Mouse (Mus musculus): ENCODE data around the gene Zbtb8a. TPM values are rescaled to one million over a fixed set of nuclear protein-coding genes. Genes with fewer than 3 reads are reported as not detected.
"Not testable (repeated sequence)": the region's sequence is repeated elsewhere in the genome, so short reads cannot be mapped to it uniquely, and the experiment has no call there.

Gene Zbtb8a
- polyA plus RNA-seq (2015; fragmentation: Nextera tagmentation; extraction: Ambion mirVana), result 15.8 and 16.4 TPM in 2 replicates

GRCm38 (mm10) chr4:129377601-129378390 is at the start of gene Zbtb8a:
Gene Zbtb8a, minus strand, starts transcription at chr4:129378116.
- Histone ChIP-seq H3K4me3 (peak within 1 kb of the TSS; percentile 84), H3K9me3 (no peaks in the 10 kb centered on the region), H3K9ac (peak within 1 kb of the TSS; percentile 82), H3K27ac (peak within 1 kb of the TSS; percentile 94), H3K4me2 (peak within 1 kb of the TSS; percentile 70), H3K36me3 (no peaks in the 10 kb centered on the region), H3K27me3 (no peaks in the 10 kb centered on the region), H3K4me1 (peaks cover 17% of the 10 kb centered on the region; the same call in 1 of the 2 replicates)
- ATAC-seq (ENCODE audit: insufficient number of reproducible peaks, low FRiP score, low TSS enrichment, low read depth), result 0 out of 2 replicates have a peak, but pooled peaks have one; percentile 51
- WGBS, result 2% methylated on average over 48 of the region's 65 CpGs

DNA sequence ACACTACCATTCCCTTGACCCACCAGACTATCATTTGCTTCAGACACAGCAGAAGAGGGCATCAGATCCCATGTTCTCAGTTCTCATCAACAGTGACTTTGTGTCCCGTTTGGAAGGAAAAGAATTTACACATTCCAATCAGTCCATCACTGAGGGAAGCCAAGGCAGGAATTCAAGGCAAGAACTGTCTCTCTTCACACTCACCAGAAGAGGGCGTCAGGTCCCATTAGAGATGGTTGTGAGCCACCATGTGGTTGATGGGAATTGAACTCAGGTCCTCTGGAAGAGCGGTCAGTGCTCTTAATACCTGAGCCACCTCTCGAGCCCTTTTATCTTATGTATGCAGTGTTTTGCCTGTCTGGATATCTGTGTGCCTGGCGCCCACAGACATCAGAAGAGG is 40.4 kb upstream of the Zbtb8a start:
- Histone ChIP-seq H3K4me2 (no peak overlapping the region), H3K9me3 (no peaks in the 10 kb centered on the region), H3K27me3 (no peaks in the 10 kb centered on the region), H3K27ac (no peak overlapping the region), H3K36me3 (no peaks in the 10 kb centered on the region), H3K4me1 (no peaks in the 10 kb centered on the region), H3K4me3 (no peak overlapping the region), H3K9ac (no peak overlapping the region)
- 79% methylated on average over 5 of the region's 5 CpGs for WGBS
- no peak for ATAC-seq (ENCODE audit: insufficient number of reproducible peaks, low FRiP score, low TSS enrichment, low read depth)

DNA sequence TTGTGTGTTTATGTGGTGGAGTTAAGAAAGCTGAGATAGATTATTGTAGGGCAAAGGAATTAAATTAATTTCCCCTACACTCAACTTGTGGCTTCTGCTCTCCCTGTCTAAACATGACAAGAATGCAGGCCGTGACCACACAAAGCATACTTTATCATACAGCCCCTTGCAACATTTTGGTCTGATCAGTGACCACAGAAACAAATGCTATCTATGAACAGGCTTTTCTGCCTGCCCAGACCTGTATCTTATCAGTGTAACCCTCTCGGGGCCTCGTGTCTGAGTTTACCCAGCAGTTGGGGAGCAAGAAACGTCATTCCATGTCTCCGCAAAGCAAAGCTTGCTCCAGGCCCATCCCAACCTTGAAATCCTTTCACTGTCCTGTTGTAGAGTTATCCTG is 38.6 kb upstream of the Zbtb8a start:
- Histone ChIP-seq H3K27ac (no peak overlapping the region), H3K4me3 (no peak overlapping the region), H3K4me2 (no peak overlapping the region), H3K4me1 (no peaks in the 10 kb centered on the region), H3K9me3 (no peaks in the 10 kb centered on the region), H3K36me3 (no peaks in the 10 kb centered on the region), H3K27me3 (no peaks in the 10 kb centered on the region), H3K9ac (no peak overlapping the region)
- 67% methylated on average over 5 of the region's 5 CpGs for WGBS
- no peak for ATAC-seq (ENCODE audit: insufficient number of reproducible peaks, low FRiP score, low TSS enrichment, low read depth)

- Histone ChIP-seq H3K9me3 (no peaks in the 10 kb centered on the region), H3K4me1 (no peaks in the 10 kb centered on the region), H3K4me2 (no peak overlapping the region), H3K9ac (no peak overlapping the region), H3K4me3 (no peak overlapping the region), H3K27ac (no peak overlapping the region), H3K27me3 (no peaks in the 10 kb centered on the region), H3K36me3 (no peaks in the 10 kb centered on the region)
- WGBS, result 93% methylated on average over 5 of the region's 5 CpGs
- no peak for ATAC-seq (ENCODE audit: insufficient number of reproducible peaks, low FRiP score, low TSS enrichment, low read depth)
These were observed 38.0 kb upstream of the Zbtb8a start for GRCm38 (mm10) chr4:129415892-129416291.

DNA sequence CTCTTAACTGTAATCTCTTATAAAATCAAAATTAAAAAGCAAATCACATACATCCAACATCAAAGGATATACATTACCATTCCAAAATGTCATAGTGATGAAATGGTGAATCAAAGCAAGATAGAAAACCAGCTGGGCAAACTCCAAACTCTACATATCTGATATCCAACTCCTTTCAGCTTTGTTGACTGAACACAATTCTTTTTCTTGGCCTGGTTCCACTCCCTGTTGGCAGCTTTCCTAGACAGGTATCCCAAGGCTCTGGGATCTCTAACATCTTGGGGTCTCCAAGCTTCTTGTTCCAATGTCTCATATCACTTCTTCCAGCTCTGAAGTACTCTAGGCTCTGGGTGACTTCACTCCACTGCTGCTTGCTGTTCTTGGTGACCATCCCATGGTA is 33.1 kb upstream of the Zbtb8a start:
- H3K4me3 ChIP-seq, result no peak overlapping the region
- no peak for ATAC-seq (ENCODE audit: insufficient number of reproducible peaks, low FRiP score, low TSS enrichment, low read depth)

GRCm38 (mm10) chr4:129410532-129410931 is 32.6 kb upstream of the Zbtb8a start:
- WGBS, result 81% methylated on average over 3 of the region's 3 CpGs
- not testable (repeated sequence) for ATAC-seq (ENCODE audit: insufficient number of reproducible peaks, low FRiP score, low TSS enrichment, low read depth)

More for the DNA sequence above, 33.1 kb upstream of the Zbtb8a start:
- Histone ChIP-seq H3K9me3 (no peaks in the 10 kb centered on the region), H3K4me2 (no peak overlapping the region), H3K9ac (no peak overlapping the region), H3K36me3 (no peaks in the 10 kb centered on the region), H3K4me1 (peaks cover 8% of the 10 kb centered on the region; the same call in 1 of the 2 replicates), H3K27me3 (0 out of 2 replicates have a peak, but pooled peaks cover 2% of the 10 kb centered on the region), H3K27ac (no peak overlapping the region)

DNA sequence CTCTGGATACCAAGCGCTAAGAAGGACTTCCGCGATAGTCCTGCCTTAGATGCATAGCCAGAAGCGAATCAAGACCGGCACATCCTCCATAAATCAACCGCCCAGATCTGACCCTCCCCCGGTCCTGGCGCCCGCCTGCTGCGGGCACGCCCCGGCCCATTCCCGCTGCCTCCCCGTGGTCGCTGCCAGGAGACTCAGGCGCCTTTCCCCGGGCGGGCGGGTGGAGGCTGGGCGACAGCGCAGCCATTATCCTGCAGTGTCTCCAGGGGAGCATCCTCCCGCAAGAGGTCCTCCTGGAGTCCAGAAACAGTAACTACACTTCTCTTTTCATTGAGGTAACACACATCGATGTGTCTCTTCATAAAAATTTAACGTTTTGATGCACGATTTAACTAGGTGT is 28.5 kb upstream of the Zbtb8a start:
- no peaks in the 10 kb centered on the region for H3K9me3 ChIP-seq
- H3K4me1 ChIP-seq, result peaks cover 8% of the 10 kb centered on the region; the same call in 1 of the 2 replicates
- H3K27ac ChIP-seq, result no peak overlapping the region
- WGBS, result 3% methylated on average over 25 of the region's 25 CpGs
- peak overlapping the region; percentile 24; the same call in 1 of the 2 replicates for H3K9ac ChIP-seq
- peak overlapping the region; percentile 40 for H3K4me3 ChIP-seq
- H3K4me2 ChIP-seq, result peak overlapping the region; percentile 64
- 0 out of 2 replicates have a peak, but pooled peaks cover 2% of the 10 kb centered on the region for H3K27me3 ChIP-seq
- ATAC-seq (ENCODE audit: insufficient number of reproducible peaks, low FRiP score, low TSS enrichment, low read depth), result 0 out of 2 replicates have a peak, but pooled peaks have one; percentile 61
- H3K36me3 ChIP-seq, result no peaks in the 10 kb centered on the region

More at GRCm38 (mm10) chr4:129410532-129410931, 32.6 kb upstream of the Zbtb8a start:
- not testable (repeated sequence) for H3K4me1 ChIP-seq, H3K9ac ChIP-seq, H3K9me3 ChIP-seq, H3K4me2 ChIP-seq, H3K4me3 ChIP-seq, H3K27me3 ChIP-seq, H3K36me3 ChIP-seq, H3K27ac ChIP-seq

- Histone ChIP-seq H3K9ac (no peak overlapping the region), H3K27ac (no peak overlapping the region), H3K4me2 (no peak overlapping the region), H3K4me1 (0 out of 2 replicates have a peak, but pooled peaks cover under 1% of the 10 kb centered on the region), H3K36me3 (no peaks in the 10 kb centered on the region), H3K27me3 (no peaks in the 10 kb centered on the region), H3K4me3 (no peak overlapping the region), H3K9me3 (no peaks in the 10 kb centered on the region)
- no peak for ATAC-seq (ENCODE audit: insufficient number of reproducible peaks, low FRiP score, low TSS enrichment, low read depth)
- WGBS, result 80% methylated on average over 4 of the region's 4 CpGs
These were observed 21.9 kb upstream of the Zbtb8a start for GRCm38 (mm10) chr4:129399813-129400212.

DNA sequence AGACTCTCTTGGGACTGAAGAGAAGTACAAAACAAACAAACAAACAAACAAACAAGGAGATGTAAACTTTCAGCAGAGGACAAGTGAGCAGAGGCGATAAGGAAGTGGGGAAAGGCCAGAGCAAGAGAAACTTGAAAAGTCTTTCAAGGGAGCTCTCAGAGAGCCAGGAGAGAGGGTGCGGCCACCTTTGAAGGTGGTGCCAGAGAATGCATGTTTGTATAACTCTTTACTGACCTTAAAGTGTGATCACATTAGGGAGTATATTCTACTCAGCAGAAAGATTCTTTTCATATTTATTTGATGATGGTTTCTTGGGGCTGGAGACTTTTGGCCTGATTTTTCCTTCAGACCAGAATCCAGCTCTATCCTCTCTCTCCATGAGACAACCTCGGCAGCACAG is 19.0 kb upstream of the Zbtb8a start:
- Histone ChIP-seq H3K4me2 (no peak overlapping the region), H3K9ac (no peak overlapping the region), H3K27me3 (no peaks in the 10 kb centered on the region), H3K9me3 (no peaks in the 10 kb centered on the region), H3K27ac (no peak overlapping the region), H3K4me3 (no peak overlapping the region), H3K4me1 (0 out of 2 replicates have a peak, but pooled peaks cover 9% of the 10 kb centered on the region), H3K36me3 (no peaks in the 10 kb centered on the region)
- WGBS, result 78% methylated on average over 3 of the region's 3 CpGs
- no peak for ATAC-seq (ENCODE audit: insufficient number of reproducible peaks, low FRiP score, low TSS enrichment, low read depth)

DNA sequence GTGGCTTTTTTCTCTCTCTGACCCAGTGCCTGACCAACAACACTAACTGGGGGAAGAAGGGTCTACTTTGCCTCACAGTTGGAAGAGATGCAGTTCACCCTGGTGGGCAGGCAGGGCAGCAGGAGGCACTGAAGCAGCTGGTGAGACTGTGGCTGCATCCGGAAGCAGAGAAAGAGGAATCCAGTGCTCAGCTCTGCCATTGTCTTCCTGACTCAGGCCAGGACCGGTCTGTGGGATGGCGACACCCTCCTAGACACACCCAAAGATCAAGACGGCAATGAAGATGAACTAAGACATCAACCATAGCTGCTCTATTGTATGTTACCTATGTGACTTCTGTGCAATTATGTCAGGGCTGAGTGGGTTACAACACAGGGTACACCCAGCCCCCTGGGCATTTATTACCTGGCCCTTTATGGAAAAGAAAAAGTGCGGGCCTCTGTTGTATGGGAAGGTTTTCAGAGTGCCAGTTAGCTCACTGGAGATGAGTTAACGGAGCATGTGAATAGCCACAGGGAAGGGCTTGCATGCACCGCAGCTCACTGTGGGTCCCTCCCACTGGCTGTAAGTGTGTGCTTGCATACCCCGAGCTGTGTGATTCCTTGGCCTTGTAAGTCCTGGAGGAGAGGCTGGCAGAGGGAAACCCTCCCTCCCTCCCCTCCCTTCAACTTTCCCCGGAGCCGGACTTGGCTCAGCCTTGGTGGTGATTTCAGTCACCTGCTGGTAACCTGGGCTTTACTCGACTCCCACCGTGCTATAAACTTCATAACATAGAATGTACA is 16.4 kb upstream of the Zbtb8a start:
- 0 out of 2 replicates have a peak, but pooled peaks cover 9% of the 10 kb centered on the region for H3K4me1 ChIP-seq
- H3K4me3 ChIP-seq, result no peak overlapping the region
- no peak for ATAC-seq (ENCODE audit: insufficient number of reproducible peaks, low FRiP score, low TSS enrichment, low read depth)
- H3K27ac ChIP-seq, result no peak overlapping the region
- no peaks in the 10 kb centered on the region for H3K27me3 ChIP-seq
- no peak overlapping the region for H3K4me2 ChIP-seq
- H3K9ac ChIP-seq, result no peak overlapping the region
- H3K36me3 ChIP-seq, result no peaks in the 10 kb centered on the region
- 33% methylated on average over 12 of the region's 12 CpGs for WGBS
- H3K9me3 ChIP-seq, result no peaks in the 10 kb centered on the region

- H3K9ac ChIP-seq, result no peak overlapping the region
- H3K27me3 ChIP-seq, result no peaks in the 10 kb centered on the region
- no peak overlapping the region for H3K27ac ChIP-seq
- no peak overlapping the region for H3K4me2 ChIP-seq
- no peaks in the 10 kb centered on the region for H3K36me3 ChIP-seq
- H3K4me3 ChIP-seq, result no peak overlapping the region
- no peak for ATAC-seq (ENCODE audit: insufficient number of reproducible peaks, low FRiP score, low TSS enrichment, low read depth)
- no peaks in the 10 kb centered on the region for H3K9me3 ChIP-seq
- H3K4me1 ChIP-seq, result 0 out of 2 replicates have a peak, but pooled peaks cover 9% of the 10 kb centered on the region
- 82% methylated on average over 7 of the region's 7 CpGs for WGBS
These were observed 13.1 kb upstream of the Zbtb8a start for GRCm38 (mm10) chr4:129390936-129391557.

Data from limb, embryonic 15.5 days (tissue).